Mouse (Mus musculus): ENCODE data around the gene Tmeff1. TPM values are rescaled to one million over a fixed set of nuclear protein-coding genes. Genes with fewer than 3 reads are reported as not detected.
"Not testable (repeated sequence)": the region's sequence is repeated elsewhere in the genome, so short reads cannot be mapped to it uniquely, and the experiment has no call there.

The Tmeff1 gene
- total and polyA plus RNA-seq, 3 experiments = 4.9 to 11.7 (median 11.1) TPM

DNA sequence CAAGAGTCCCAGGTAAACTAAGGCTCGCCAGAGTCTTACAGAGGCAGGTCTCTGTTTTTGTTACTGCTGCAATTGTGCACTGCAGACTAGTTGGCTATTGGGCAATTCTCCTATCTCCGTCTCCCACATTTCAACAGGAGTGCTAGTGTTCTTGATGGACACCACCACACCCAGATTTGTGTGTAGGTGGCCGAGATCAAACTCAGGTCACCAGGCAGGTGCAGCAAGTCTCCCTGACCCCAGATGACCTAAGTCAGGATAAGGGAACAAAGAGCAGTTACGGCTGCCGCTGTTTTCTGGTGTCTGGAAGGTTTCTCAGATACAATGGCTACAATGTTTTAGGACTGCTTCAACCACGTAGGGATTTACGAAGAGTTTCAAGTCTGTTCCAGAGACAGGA, 95.2 kb downstream of the Tmeff1 start:
- WGBS = 57% methylated on average over 7 of the region's 7 CpGs
- DNase-seq = no peak

DNA sequence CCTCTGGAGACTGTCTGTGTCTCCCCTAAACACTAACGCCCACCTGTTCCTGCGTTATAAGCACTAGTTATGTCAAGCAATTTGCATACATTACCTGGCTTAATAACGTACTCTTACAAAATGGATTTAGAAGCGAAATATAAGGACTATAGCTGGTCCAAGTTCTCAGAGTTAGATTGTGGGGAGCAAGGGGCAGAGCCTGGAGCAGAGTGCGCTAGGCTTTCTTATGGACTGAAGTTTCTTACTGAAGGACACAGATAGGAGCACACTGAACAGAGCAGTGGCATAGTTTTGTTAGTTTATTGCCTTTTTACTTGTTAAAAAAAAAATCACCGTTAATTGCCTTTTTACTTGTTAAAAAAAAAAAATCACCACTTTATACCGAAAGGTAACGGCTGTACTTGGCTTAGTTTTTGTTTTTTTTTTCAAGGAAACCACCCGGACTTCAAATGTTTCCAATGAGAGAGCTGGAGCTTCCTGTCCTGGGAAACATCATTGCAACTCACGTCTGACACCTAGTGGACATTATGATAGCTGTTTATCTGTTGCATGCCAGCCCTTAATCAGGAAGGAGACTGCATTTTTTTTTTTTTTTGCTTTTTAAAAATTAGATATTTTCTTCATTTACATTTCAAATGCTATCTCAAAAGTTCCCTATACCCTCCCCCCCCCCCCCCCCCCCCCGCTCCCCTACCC, 95.8 kb downstream of the Tmeff1 start:
- Histone ChIP-seq H3K79me2 (replicated peaks; ENCODE audit: control insufficient read depth, insufficient read depth, low read length) (no peaks in the 10 kb centered on the region), H3K4me3 (0 out of 2 replicates have a peak overlapping the region, but pooled peaks have one; percentile 10), H3K27ac (no peak overlapping the region), H3K4me1 (ENCODE audit: control insufficient read depth, insufficient read depth, low read length) (no peaks in the 10 kb centered on the region), H3K9ac (ENCODE audit: low read depth, low read length) (no peak overlapping the region), H3K36me3 (ENCODE audit: control insufficient read depth, insufficient read depth, low read length) (no peaks in the 10 kb centered on the region), H3K27me3 (ENCODE audit: control insufficient read depth, insufficient read depth, low read length) (no peaks in the 10 kb centered on the region)
- TF ChIP-seq CTCF (IDR thresholded peaks at IDR 0.05) (peak; percentile 77), EP300 (IDR thresholded peaks at IDR 0.05; ENCODE audit: insufficient read depth, low read depth, low read length) (no peak)
- 33% methylated on average over 10 of the region's 11 CpGs for WGBS
- intact Hi-C loops (cut with DNase I) = loop anchor here (2.0 to 10.0 kb wide), 5 partner anchors 48 to 456 kb away; partner anchors contain the start of gene Tmeff1
- DNase-seq = no peak

More for the DNA sequence above, 95.2 kb downstream of the Tmeff1 start:
- no peak overlapping the region for H3K27ac ChIP-seq
- no peaks in the 10 kb centered on the region for H3K27me3 ChIP-seq (ENCODE audit: control insufficient read depth, insufficient read depth, low read length)
- no peaks in the 10 kb centered on the region for H3K4me1 ChIP-seq (ENCODE audit: control insufficient read depth, insufficient read depth, low read length)
- no peaks in the 10 kb centered on the region for H3K36me3 ChIP-seq (ENCODE audit: control insufficient read depth, insufficient read depth, low read length)
- H3K9ac ChIP-seq (ENCODE audit: low read depth, low read length) = no peak overlapping the region
- H3K79me2 ChIP-seq (replicated peaks; ENCODE audit: control insufficient read depth, insufficient read depth, low read length) = no peaks in the 10 kb centered on the region
- TF ChIP-seq POLR2A (IDR thresholded peaks at IDR 0.05; ENCODE audit: insufficient read depth, low read depth, low read length) (no peak), EP300 (IDR thresholded peaks at IDR 0.05; ENCODE audit: insufficient read depth, low read depth, low read length) (no peak), CTCF (IDR thresholded peaks at IDR 0.05) (no peak)
- no peak overlapping the region for H3K4me3 ChIP-seq
- intact Hi-C loops (cut with DNase I) = loop anchor here (2.0 to 10.0 kb wide), 5 partner anchors 48 to 455 kb away; partner anchors contain the start of gene Tmeff1

DNA sequence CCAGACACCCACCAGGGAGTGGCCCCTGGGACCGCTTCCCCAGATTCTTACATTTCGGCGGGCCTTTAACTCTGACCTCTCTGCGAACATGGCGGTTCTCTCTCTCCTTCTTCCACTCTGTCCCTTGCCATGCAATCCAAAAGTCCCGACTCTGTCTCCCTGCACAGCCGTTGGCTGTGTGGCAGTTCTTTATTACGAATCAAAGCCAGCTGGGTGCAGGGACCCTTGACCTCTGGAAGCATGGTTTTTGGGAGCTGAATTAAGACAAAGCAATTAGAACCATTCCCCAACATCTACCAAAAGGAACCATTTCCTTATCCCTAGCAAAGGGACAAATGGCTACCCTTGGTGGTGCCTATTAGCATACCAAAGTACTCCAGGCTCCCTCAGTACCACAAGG, 98.2 kb downstream of the Tmeff1 start:
- TF ChIP-seq POLR2A (IDR thresholded peaks at IDR 0.05; ENCODE audit: insufficient read depth, low read depth, low read length) = no peak
- TF ChIP-seq EP300 (IDR thresholded peaks at IDR 0.05; ENCODE audit: insufficient read depth, low read depth, low read length) = no peak
- no peak for TF ChIP-seq CTCF (IDR thresholded peaks at IDR 0.05)
- WGBS = 91% methylated on average over 8 of the region's 8 CpGs
- Histone ChIP-seq H3K79me2 (replicated peaks; ENCODE audit: control insufficient read depth, insufficient read depth, low read length) (no peaks in the 10 kb centered on the region), H3K27me3 (ENCODE audit: control insufficient read depth, insufficient read depth, low read length) (no peaks in the 10 kb centered on the region), H3K36me3 (ENCODE audit: control insufficient read depth, insufficient read depth, low read length) (no peaks in the 10 kb centered on the region), H3K27ac (no peak overlapping the region), H3K9ac (ENCODE audit: low read depth, low read length) (no peak overlapping the region), H3K4me3 (no peak overlapping the region), H3K4me1 (ENCODE audit: control insufficient read depth, insufficient read depth, low read length) (no peaks in the 10 kb centered on the region)
- intact Hi-C loops (cut with DNase I) = loop anchor here (5.0 to 10.0 kb wide), 4 partner anchors 51 to 458 kb away; partner anchors contain the start of gene Tmeff1
- DNase-seq = no peak

DNA sequence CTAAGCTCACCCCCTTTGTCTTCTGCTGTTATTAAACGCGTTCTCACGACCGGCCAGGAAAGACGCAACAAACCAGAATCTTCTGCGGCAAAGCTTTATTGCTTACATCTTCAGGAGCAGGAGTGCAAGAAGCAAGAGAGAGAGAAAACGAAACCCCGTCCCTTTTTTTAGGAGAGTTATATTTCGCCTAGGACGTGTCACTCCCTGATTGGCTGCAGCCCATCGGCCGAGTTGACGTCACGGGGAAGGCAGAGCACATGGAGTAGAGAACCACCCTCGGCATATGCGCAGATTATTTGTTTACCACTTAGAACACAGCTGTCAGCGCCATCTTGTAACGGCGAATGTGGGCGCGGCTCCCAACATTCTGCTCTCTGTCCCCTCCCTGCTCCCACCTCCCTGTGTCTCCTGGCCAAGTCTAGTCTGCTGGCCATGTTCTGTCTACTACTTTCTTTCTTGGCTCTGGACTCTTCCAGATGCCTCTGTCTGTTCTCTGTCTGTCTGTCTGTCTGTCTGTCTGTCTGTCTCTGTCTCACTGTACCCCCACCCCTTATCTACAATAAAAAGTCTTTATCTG, 98.7 kb downstream of the Tmeff1 start:
- H3K27ac ChIP-seq; H3K27me3 ChIP-seq (ENCODE audit: control insufficient read depth, insufficient read depth, low read length); H3K79me2 ChIP-seq (replicated peaks; ENCODE audit: control insufficient read depth, insufficient read depth, low read length); DNase-seq; H3K4me3 ChIP-seq; H3K9ac ChIP-seq (ENCODE audit: low read depth, low read length); H3K4me1 ChIP-seq (ENCODE audit: control insufficient read depth, insufficient read depth, low read length); H3K36me3 ChIP-seq (ENCODE audit: control insufficient read depth, insufficient read depth, low read length): not testable (repeated sequence)
- WGBS = 96% methylated on average over 19 of the region's 21 CpGs
- intact Hi-C loops (cut with DNase I) = loop anchor here (5.0 to 10.0 kb wide), 4 partner anchors 51 to 459 kb away; partner anchors contain the start of gene Tmeff1

- Histone ChIP-seq H3K9ac (ENCODE audit: low read depth, low read length) (no peak overlapping the region), H3K27me3 (ENCODE audit: control insufficient read depth, insufficient read depth, low read length) (no peaks in the 10 kb centered on the region), H3K79me2 (replicated peaks; ENCODE audit: control insufficient read depth, insufficient read depth, low read length) (no peaks in the 10 kb centered on the region), H3K27ac (no peak overlapping the region), H3K4me3 (no peak overlapping the region), H3K36me3 (ENCODE audit: control insufficient read depth, insufficient read depth, low read length) (no peaks in the 10 kb centered on the region), H3K4me1 (ENCODE audit: control insufficient read depth, insufficient read depth, low read length) (no peaks in the 10 kb centered on the region)
- DNase-seq = no peak
- intact Hi-C loops (cut with DNase I) = loop anchor here (5.0 to 10.0 kb wide), 4 partner anchors 52 to 460 kb away; partner anchors contain the start of gene Tmeff1
- 43% methylated on average over 7 of the region's 7 CpGs for WGBS
- no peak for TF ChIP-seq CTCF (IDR thresholded peaks at IDR 0.05)
- TF ChIP-seq POLR2A (IDR thresholded peaks at IDR 0.05; ENCODE audit: insufficient read depth, low read depth, low read length) = no peak
- no peak for TF ChIP-seq EP300 (IDR thresholded peaks at IDR 0.05; ENCODE audit: insufficient read depth, low read depth, low read length)
Measured at GRCm38 (mm10) chr4:48684593-48685187, 99.7 kb downstream of the Tmeff1 start.

DNA sequence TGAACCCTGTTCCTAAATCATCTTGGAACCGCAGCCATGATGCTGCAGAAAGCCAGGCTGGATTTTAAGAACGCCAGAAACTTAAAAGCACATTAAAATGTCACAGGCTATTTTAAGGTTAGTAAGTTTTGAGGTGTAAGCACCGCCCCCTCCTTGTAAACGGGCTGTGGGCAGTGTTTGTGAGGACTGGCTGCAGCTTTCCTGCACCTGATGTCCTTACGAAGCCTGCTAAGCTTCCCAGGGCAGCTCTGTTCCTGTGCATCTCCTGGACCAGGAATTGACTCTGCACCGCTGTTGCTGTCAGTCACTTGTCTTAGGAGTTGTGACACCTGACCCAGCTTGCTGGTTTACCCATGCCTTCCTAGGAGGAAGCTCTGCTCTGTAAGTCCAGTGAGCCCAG, 103.2 kb downstream of the Tmeff1 start:
- DNase-seq = no peak
- Histone ChIP-seq H3K4me1 (ENCODE audit: control insufficient read depth, insufficient read depth, low read length) (no peaks in the 10 kb centered on the region), H3K27ac (no peak overlapping the region), H3K79me2 (replicated peaks; ENCODE audit: control insufficient read depth, insufficient read depth, low read length) (no peaks in the 10 kb centered on the region), H3K27me3 (ENCODE audit: control insufficient read depth, insufficient read depth, low read length) (peaks cover 1% of the 10 kb centered on the region; the same call in 1 of the 2 replicates), H3K36me3 (ENCODE audit: control insufficient read depth, insufficient read depth, low read length) (no peaks in the 10 kb centered on the region), H3K4me3 (no peak overlapping the region), H3K9ac (ENCODE audit: low read depth, low read length) (no peak overlapping the region)
- TF ChIP-seq CTCF (IDR thresholded peaks at IDR 0.05) (no peak), POLR2A (IDR thresholded peaks at IDR 0.05; ENCODE audit: insufficient read depth, low read depth, low read length) (no peak), EP300 (IDR thresholded peaks at IDR 0.05; ENCODE audit: insufficient read depth, low read depth, low read length) (no peak)
- intact Hi-C loops (cut with DNase I) = loop anchor here (10.0 kb wide), 1 partner anchor 463 kb away; no protein-coding TSS in a partner anchor
- WGBS = 74% methylated on average over 6 of the region's 6 CpGs

Measured in heart, adult 2 months (tissue).